Mouse (Mus musculus) liver, embryonic 14.5 days (tissue): ENCODE results near the gene Fam76a. TPM values are rescaled to one million over a fixed set of nuclear protein-coding genes. Genes with fewer than 3 reads are reported as not detected.

Experiments
- ATAC-seq: fragments of 200-750 bp; cut with Nextera tagmentation; 2 replicates; pipeline ENCODE4 v1.8.0; 2017; ENCODE audit warnings: moderate number of reproducible peaks, mild to moderate bottlenecking, moderate library complexity; ENCODE audit not compliant: insufficient read depth
- DNase-seq, 3 experiments: peaks; one replicate each; pipeline ENCODE4 v3.0.0-alpha.2; 2012 to 2013; ENCODE audit warnings: low read depth in 3 of 3, low spot score in 3 of 3
- H3K27ac ChIP-seq: fragments of 300-500 bp; sonication (generic); 2 replicates; pipeline ENCODE4 v1.5.1; 2014; ENCODE audit warnings: moderate library complexity, mild to moderate bottlenecking, control low read depth, inconsistent platforms
- H3K27me3 ChIP-seq: fragments of 300-500 bp; sonication (generic); 2 replicates; pipeline ENCODE4 v1.6.1; 2014; ENCODE audit warnings: mild to moderate bottlenecking, low read length, moderate library complexity; ENCODE audit not compliant: control insufficient read depth, insufficient read depth
- H3K36me3 ChIP-seq: fragments of 300-500 bp; sonication (generic); replicated peaks from 2 replicates; pipeline ENCODE4 v1.6.1; 2014; ENCODE audit warnings: low read depth; ENCODE audit not compliant: control insufficient read depth, insufficient read depth
- H3K4me1 ChIP-seq, 2 experiments: fragments of 200-500 bp in 1 of 2; fragments of 300-500 bp in 1 of 2; sonication (generic) in 1 of 2; replicated peaks; 2 replicates each; pipeline ENCODE4 v1.6.1; 2012 to 2014; ENCODE audit warnings: antibody characterized with exemption in 1 of 2, inconsistent platforms in 1 of 2, low read length in 1 of 2; ENCODE audit not compliant: control insufficient read depth in 2 of 2, insufficient read depth in 2 of 2
- H3K4me2 ChIP-seq: fragments of 300-500 bp; sonication (generic); 2 replicates; pipeline ENCODE4 v1.6.1; 2014; ENCODE audit warnings: low read depth, mild to moderate bottlenecking, control low read depth, moderate library complexity
- H3K4me3 ChIP-seq, 2 experiments: fragments of 200-500 bp in 1 of 2; fragments of 300-500 bp in 1 of 2; sonication (generic) in 1 of 2; 2 replicates each; pipeline ENCODE4 v1.5.1; 2012 to 2014; ENCODE audit warnings: low read depth in 2 of 2, low read length in 2 of 2, mild to moderate bottlenecking in 2 of 2, control low read depth in 1 of 2, inconsistent platforms in 1 of 2, moderate library complexity in 1 of 2; ENCODE audit not compliant: insufficient read depth in 1 of 2
- H3K9ac ChIP-seq: fragments of 300-500 bp; sonication (generic); replicated peaks from 2 replicates; pipeline ENCODE4 v1.6.1; 2014; ENCODE audit warnings: mild to moderate bottlenecking, control low read depth, moderate library complexity
- H3K9me3 ChIP-seq: fragments of 300-500 bp; sonication (generic); 2 replicates; pipeline ENCODE4 v1.6.1; 2016; ENCODE audit warnings: low read length, mixed read lengths; ENCODE audit not compliant: control insufficient read depth
- CTCF ChIP-seq: IDR thresholded peaks from 2 replicates; pipeline ENCODE4 v1.5.1; 2016; ENCODE audit warnings: antibody characterized with exemption, low read depth, control low read depth
- EP300 ChIP-seq: IDR thresholded peaks from 2 replicates; pipeline ENCODE4 v1.6.1; 2016; ENCODE audit warnings: antibody characterized with exemption, low read depth
- WGBS: fragments of 180-500 bp; shearing (Covaris S2); extraction: QIAGEN DNeasy Blood & Tissue Kit; methylation state at CpG from one replicate; pipeline ENCODE4 v1.1.7; 2014; ENCODE audit not compliant: insufficient replicate concordance; 5-methylcytosine and 5-hydroxymethylcytosine counted together
- polyA plus RNA-seq, 2 experiments: library from polyadenylated mRNA; depleted of rRNA in 1 of 2; stranded (reverse) in 1 of 2; unstranded in 1 of 2; fragments of >200 nt; fragmentation: Nextera tagmentation in 1 of 2; extraction: Ambion mirVana in 1 of 2; gene quantifications; 2 replicates each; pipeline versions ENCODE4 v1.2.1 to v1.2.3; 2012 to 2014

Gene Fam76a
- polyA plus RNA-seq, 2 experiments, result 7.4 to 24.8 TPM

GRCm38 (mm10) chr4:132884844-132885374 lies 37.4 kb downstream of the Fam76a start:
- H3K36me3 ChIP-seq, result no peaks in the 10 kb centered on the region; the same call in 1 of the 2 replicates
- peak overlapping the region; percentile 94 for H3K9ac ChIP-seq
- peak overlapping the region; percentile 95 for H3K4me2 ChIP-seq
- no peaks in the 10 kb centered on the region for H3K27me3 ChIP-seq
- peak overlapping the region; percentile 77 to 93 for H3K4me3 ChIP-seq
- no peak for DNase-seq
- no peak overlapping the region for H3K27ac ChIP-seq
- TF ChIP-seq EP300, result no peak
- TF ChIP-seq CTCF, result no peak
- 11% methylated on average over 9 of the region's 9 CpGs for WGBS
- peaks cover 3 to 13% of the 10 kb centered on the region in 2 experiments for H3K4me1 ChIP-seq
- 0 out of 2 replicates have a peak, but pooled peaks have one; percentile 6 for ATAC-seq
- no peaks in the 10 kb centered on the region for H3K9me3 ChIP-seq

- Histone ChIP-seq H3K4me3 (peak within 1 kb of the TSS; percentile 77 to 93), H3K9ac (peak within 1 kb of the TSS; percentile 94), H3K9me3 (no peaks in the 10 kb centered on the region), H3K4me2 (peak within 1 kb of the TSS; percentile 95), H3K27ac (peak within 1 kb of the TSS; percentile 76), H3K27me3 (no peaks in the 10 kb centered on the region), H3K36me3 (no peaks in the 10 kb centered on the region; the same call in 1 of the 2 replicates), H3K4me1 (peaks cover 3 to 13% of the 10 kb centered on the region in 2 experiments)
- TF ChIP-seq CTCF (no peak), EP300 (no peak)
- WGBS, result under 1% methylated on average over 72 of the region's 72 CpGs
- peak; percentile 94 for ATAC-seq
- peak; percentile 63 to 73 (median 70) for DNase-seq
These were observed 38.1 kb downstream of the Fam76a start, which contains the start of gene Stx12 for GRCm38 (mm10) chr4:132884064-132884843. Stx12 (minus strand) TSS chr4:132884509.

- no peak for ATAC-seq
- Histone ChIP-seq H3K9ac (peak overlapping the region; percentile 94), H3K27me3 (no peaks in the 10 kb centered on the region), H3K4me1 (peaks cover 3 to 13% of the 10 kb centered on the region in 2 experiments), H3K4me3 (peak overlapping the region; percentile 77 to 93), H3K9me3 (no peaks in the 10 kb centered on the region), H3K36me3 (no peaks in the 10 kb centered on the region; the same call in 1 of the 2 replicates), H3K27ac (peak overlapping the region; percentile 76), H3K4me2 (peak overlapping the region; percentile 95)
- WGBS, result under 1% methylated on average over 21 of the region's 21 CpGs
- TF ChIP-seq CTCF, result no peak
- peak in 2 of 3 experiments; percentile 9 to 35 for DNase-seq
These were observed 38.7 kb downstream of the Fam76a start for GRCm38 (mm10) chr4:132883561-132884063.

GRCm38 (mm10) chr4:132874363-132875097 lies 47.8 kb downstream of the Fam76a start:
- Histone ChIP-seq H3K27ac (no peak overlapping the region), H3K4me1 (peaks cover 5 to 19% of the 10 kb centered on the region in 2 experiments), H3K36me3 (peaks cover 12% of the 10 kb centered on the region), H3K4me2 (no peak overlapping the region), H3K9ac (no peak overlapping the region), H3K4me3 (no peak overlapping the region), H3K27me3 (no peaks in the 10 kb centered on the region), H3K9me3 (no peaks in the 10 kb centered on the region)
- ATAC-seq (no peak), DNase-seq (no peak)
- 72% methylated on average over 7 of the region's 7 CpGs for WGBS
- TF ChIP-seq CTCF, result no peak
- no peak for TF ChIP-seq EP300
